8 mouse cellular contexts compared by ENCODE assay signal in the genomic region with DNA sequence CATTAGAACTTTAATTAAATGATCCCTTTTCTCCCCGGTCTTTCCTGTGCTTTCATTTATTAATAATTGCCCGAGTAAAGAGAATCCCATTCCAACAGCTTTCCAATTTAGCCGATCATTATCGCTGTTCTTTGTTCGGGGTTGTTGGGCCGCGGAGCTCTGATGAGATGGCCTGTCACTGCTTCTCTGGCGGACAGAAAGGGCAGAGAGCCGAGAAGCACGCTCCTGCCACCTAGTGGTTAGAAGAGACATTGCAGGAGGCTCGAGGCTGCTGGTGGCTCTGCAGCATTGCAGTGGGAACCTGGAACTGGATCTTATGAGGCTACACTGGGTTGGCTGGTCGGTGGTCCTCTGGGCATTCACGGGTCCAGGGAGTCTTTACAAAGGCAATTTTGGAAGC. TPM values are rescaled to one million over a fixed set of nuclear protein-coding genes. Genes with fewer than 3 reads are reported as not detected.
DNase-seq lines count a peak whose midpoint lies in the region; ATAC-seq and TF ChIP-seq lines count a peak whose summit lies in the region.

No protein-coding gene starts in this region.

- H3K4me1 ChIP-seq in G1E (ENCODE audit: insufficient read depth, low read depth, low read length) = peaks cover 10% of the 10 kb centered on the region
- peaks cover 4% of the 10 kb centered on the region; the same call in 1 of the 2 replicates for H3K4me1 ChIP-seq in cerebellum, adult 2 months (ENCODE audit: control insufficient read depth, insufficient read depth, low read length)
- H3K4me1 ChIP-seq in hindbrain, embryonic 10.5 days (replicated peaks) = peaks cover 9% of the 10 kb centered on the region
- no peaks in the 10 kb centered on the region for H3K4me1 ChIP-seq in lung, postnatal 0 days (ENCODE audit: insufficient read depth, low read depth, low read length)

- peak; percentile 83 for ATAC-seq in G1E (ENCODE audit: extremely low read depth, insufficient number of reproducible peaks, low FRiP score, poor library complexity, severe bottlenecking)
- ATAC-seq in frontal cortex, adult (ENCODE audit: low TSS enrichment) = peak; percentile 96
- peak; percentile 86 for ATAC-seq in lung, postnatal 0 days

- WGBS in cerebellum, adult 2 months = 1% methylated on average over 13 of the region's 13 CpGs
- under 1% methylated on average over 13 of the region's 13 CpGs for WGBS in hindbrain, embryonic 10.5 days
- WGBS in lung, postnatal 0 days = 1% methylated on average over 13 of the region's 13 CpGs

- peak; percentile 96 for TF ChIP-seq CTCF in G1E (IDR thresholded peaks at IDR 0.05; ENCODE audit: low read depth, low read length)
- TF ChIP-seq CTCF in cerebellum, adult 2 months (IDR thresholded peaks at IDR 0.05; ENCODE audit: borderline replicate concordance, insufficient read depth, low read depth, low read length) = peak; percentile 98
- TF ChIP-seq CTCF in lung, postnatal 0 days (IDR thresholded peaks at IDR 0.05) = peak; percentile 99

- peaks cover 5% of the 10 kb centered on the region for H3K9me3 ChIP-seq in G1E (replicated peaks)
- H3K9me3 ChIP-seq in hindbrain, embryonic 10.5 days = 0 out of 2 replicates have a peak, but pooled peaks cover 2% of the 10 kb centered on the region
- H3K9me3 ChIP-seq in lung, postnatal 0 days (ENCODE audit: low read length) = no peaks in the 10 kb centered on the region

- H3K27me3 ChIP-seq in G1E (ENCODE audit: insufficient read depth, low read length) = peaks cover 3% of the 10 kb centered on the region; the same call in 1 of the 2 replicates
- no peaks in the 10 kb centered on the region for H3K27me3 ChIP-seq in cerebellum, adult 2 months (ENCODE audit: control insufficient read depth, insufficient read depth, low read length)
- peaks cover 74% of the 10 kb centered on the region for H3K27me3 ChIP-seq in hindbrain, embryonic 10.5 days (ENCODE audit: insufficient read depth, poor library complexity, severe bottlenecking)
- H3K27me3 ChIP-seq in lung, postnatal 0 days (replicated peaks; ENCODE audit: insufficient read depth, low read length) = no peaks in the 10 kb centered on the region

- no peak overlapping the region for H3K27ac ChIP-seq in cerebellum, adult 2 months (ENCODE audit: insufficient read depth, low read length)
- H3K27ac ChIP-seq in hindbrain, embryonic 10.5 days = peak overlapping the region; percentile 67
- no peak overlapping the region for H3K27ac ChIP-seq in lung, postnatal 0 days (ENCODE audit: low read length)

- no peak overlapping the region for H3K4me3 ChIP-seq in G1E (ENCODE audit: low read depth, low read length)
- H3K4me3 ChIP-seq in cerebellum, adult 2 months (replicated peaks; ENCODE audit: insufficient read depth, low read depth, low read length) = no peak overlapping the region
- H3K4me3 ChIP-seq in hindbrain, embryonic 10.5 days = peak overlapping the region; percentile 6; the same call in 1 of the 2 replicates
- no peak overlapping the region for H3K4me3 ChIP-seq in lung, postnatal 0 days (ENCODE audit: low read depth, low read length)

- H3K36me3 ChIP-seq in G1E (replicated peaks) = no peaks in the 10 kb centered on the region
- no peaks in the 10 kb centered on the region for H3K36me3 ChIP-seq in hindbrain, embryonic 10.5 days
- H3K36me3 ChIP-seq in lung, postnatal 0 days (ENCODE audit: insufficient read depth, low read length) = no peaks in the 10 kb centered on the region

- H3K4me2 ChIP-seq in lung, postnatal 0 days (replicated peaks; ENCODE audit: low read depth, low read length) = 0 out of 2 replicates have a peak overlapping the region, but pooled peaks have one; percentile 25

- no peak for TF ChIP-seq EP300 in lung, postnatal 0 days (IDR thresholded peaks at IDR 0.05)

- TF ChIP-seq POLR2A in cerebellum, adult 2 months (IDR thresholded peaks at IDR 0.05; ENCODE audit: borderline replicate concordance, insufficient read depth, low read length) = no peak

- DNase-seq in G1E (ENCODE audit: low spot score) = peak; percentile 65
- peak; percentile 78 to 83 for DNase-seq in cerebellum, adult 2 months
- peak; percentile 85 for DNase-seq in hindbrain, embryonic 10.5 days (ENCODE audit: low spot score)
- peak; percentile 77 for DNase-seq in layer of hippocampus, adult 9-11 months
- peak; percentile 78 for DNase-seq in lung, postnatal 0 days (ENCODE audit: low spot score)
- DNase-seq in ovary, postnatal 14 days (ENCODE audit: low spot score) = peak; percentile 71
- DNase-seq in thymus, postnatal 10 days (ENCODE audit: low spot score in 2 of 2) = peak; percentile 21 to 65

- no peak overlapping the region for H3K9ac ChIP-seq in lung, postnatal 0 days (replicated peaks; ENCODE audit: low read depth)

RNA-seq across cellular contexts. Expression of a gene that starts 13.4 kb away (rescaled TPM):
- total RNA-seq in G1E (2014; fragmentation: Nextera tagmentation) (not detected in 2 replicates), G1E (2017) (0.06 and 0.11 TPM in 2 replicates)
- not detected in 2 replicates for polyA plus RNA-seq in G1E (2012)
- polyA plus RNA-seq in cerebellum, adult 2 months (2012; rRNA removed) = 49.4 and 71.8 TPM in 2 replicates
- polyA plus RNA-seq in hindbrain, embryonic 10.5 days (2016; fragmentation: Nextera tagmentation; extraction: Ambion mirVana) = 0.60 and 4.1 TPM in 2 replicates
- polyA plus RNA-seq in lung, postnatal 0 days (2015; fragmentation: Nextera tagmentation; extraction: Ambion mirVana) = not detected in 2 replicates

RNA-seq across cellular contexts. Expression of a gene that starts 51.3 kb away (rescaled TPM):
- total RNA-seq in G1E (2014; fragmentation: Nextera tagmentation) (not detected in 2 replicates), G1E (2017) (0.05 and 0.06 TPM in 2 replicates)
- not detected in 2 replicates for polyA plus RNA-seq in G1E (2012)
- polyA plus RNA-seq in cerebellum, adult 2 months (2012; rRNA removed) = 31.6 and 31.9 TPM in 2 replicates
- 1.2 and 1.6 TPM in 2 replicates for polyA plus RNA-seq in hindbrain, embryonic 10.5 days (2016; fragmentation: Nextera tagmentation; extraction: Ambion mirVana)
- 2.7 and 3.2 TPM in 2 replicates for polyA plus RNA-seq in lung, postnatal 0 days (2015; fragmentation: Nextera tagmentation; extraction: Ambion mirVana)
